Mouse (Mus musculus): Measurements from ENCODE around the gene Asic1. TPM values are rescaled to one million over a fixed set of nuclear protein-coding genes. Genes with fewer than 3 reads are reported as not detected.

The Asic1 gene
- polyA plus RNA-seq, 1 experiment from 2014 or later = 51.7 TPM

DNA sequence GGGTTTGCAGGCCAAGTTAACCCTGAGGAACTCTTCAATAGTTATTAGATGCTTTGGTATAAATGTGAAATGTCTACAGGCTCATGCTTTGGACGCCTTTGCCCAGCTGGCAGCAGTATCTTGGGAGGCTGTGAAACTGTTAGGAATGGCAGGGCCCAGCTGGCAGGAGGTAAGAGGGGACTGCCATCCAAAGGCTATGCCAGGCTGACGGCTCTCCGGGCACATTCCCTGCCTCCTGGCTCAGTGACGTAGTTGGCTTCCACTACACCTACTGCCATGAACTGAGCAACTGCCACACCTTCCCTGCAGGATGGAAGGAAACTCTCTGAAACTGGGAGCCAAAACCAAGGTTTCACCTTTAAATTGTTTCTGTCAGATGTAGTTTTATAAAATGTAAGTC is 70.1 kb downstream of the Asic1 start:
- Histone ChIP-seq H3K4me2 (replicated peaks) (no peak overlapping the region), H3K27me3 (ENCODE audit: control insufficient read depth, insufficient read depth, low read length) (no peaks in the 10 kb centered on the region), H3K4me1 (replicated peaks; ENCODE audit: control insufficient read depth, insufficient read depth, low read length) (no peaks in the 10 kb centered on the region; the same call in 1 of the 2 replicates), H3K27ac (no peak overlapping the region), H3K9ac (no peak overlapping the region), H3K4me3 (replicated peaks; ENCODE audit: low read length) (no peak overlapping the region), H3K36me3 (replicated peaks; ENCODE audit: control insufficient read depth, insufficient read depth) (peaks cover 81% of the 10 kb centered on the region), H3K9me3 (ENCODE audit: control insufficient read depth, low read length) (no peaks in the 10 kb centered on the region)
- DNase-seq (ENCODE audit: low spot score) (no peak), ATAC-seq (ENCODE audit: low FRiP score) (no peak)
- WGBS = 90% methylated on average over 4 of the region's 4 CpGs

Other genes with a start within 250 kb of the Asic1 start
- 16.2 and 19.3 TPM in 2 replicates for gene Nckap5l, start 212.6 kb upstream of the Asic1 start, polyA plus RNA-seq (2014; fragmentation: Nextera tagmentation; extraction: Ambion mirVana)
- gene Bcdin3d, start 195.6 kb upstream of the Asic1 start, polyA plus RNA-seq (2014; fragmentation: Nextera tagmentation; extraction: Ambion mirVana) = 16.5 and 19.6 TPM in 2 replicates
- 32.0 and 44.4 TPM in 2 replicates for gene Faim2, start 142.2 kb upstream of the Asic1 start, polyA plus RNA-seq (2014; fragmentation: Nextera tagmentation; extraction: Ambion mirVana)
- gene Aqp2, start 91.3 kb upstream of the Asic1 start, polyA plus RNA-seq (2014; fragmentation: Nextera tagmentation; extraction: Ambion mirVana) = not detected in 2 replicates
- gene Aqp5, start 79.6 kb upstream of the Asic1 start, polyA plus RNA-seq (2014; fragmentation: Nextera tagmentation; extraction: Ambion mirVana) = 0.42 and 1.4 TPM in 2 replicates
- gene Aqp6, start 69.0 kb upstream of the Asic1 start, polyA plus RNA-seq (2014; fragmentation: Nextera tagmentation; extraction: Ambion mirVana) = 0.77 and 1.2 TPM in 2 replicates
- gene Racgap1, start 18.7 kb upstream of the Asic1 start, polyA plus RNA-seq (2014; fragmentation: Nextera tagmentation; extraction: Ambion mirVana) = 44.9 and 51.3 TPM in 2 replicates
- 93.2 and 107 TPM in 2 replicates for gene Smarcd1, start 31.8 kb downstream of the Asic1 start, polyA plus RNA-seq (2014; fragmentation: Nextera tagmentation; extraction: Ambion mirVana)
- not detected in 2 replicates for gene Gm17349, start 35.1 kb downstream of the Asic1 start, polyA plus RNA-seq (2014; fragmentation: Nextera tagmentation; extraction: Ambion mirVana)
- gene Gpd1, start 47.1 kb downstream of the Asic1 start, polyA plus RNA-seq (2014; fragmentation: Nextera tagmentation; extraction: Ambion mirVana) = 2.0 and 2.2 TPM in 2 replicates
- gene Cox14, start 55.2 kb downstream of the Asic1 start, polyA plus RNA-seq (2014; fragmentation: Nextera tagmentation; extraction: Ambion mirVana) = 182 and 202 TPM in 2 replicates
- gene Cers5, start 102.5 kb downstream of the Asic1 start, polyA plus RNA-seq (2014; fragmentation: Nextera tagmentation; extraction: Ambion mirVana) = 78.5 and 89.3 TPM in 2 replicates
- 11.2 and 14.5 TPM in 2 replicates for gene Lima1, start 205.1 kb downstream of the Asic1 start, polyA plus RNA-seq (2014; fragmentation: Nextera tagmentation; extraction: Ambion mirVana)

All from hindbrain, embryonic 14.5 days (tissue).